Mouse (Mus musculus): ENCODE measurements around the gene Loxl3.
A peak's percentile ranks its signal among the peaks of the same experiment; 100 is the strongest.

Loxl3 gene

DNA sequence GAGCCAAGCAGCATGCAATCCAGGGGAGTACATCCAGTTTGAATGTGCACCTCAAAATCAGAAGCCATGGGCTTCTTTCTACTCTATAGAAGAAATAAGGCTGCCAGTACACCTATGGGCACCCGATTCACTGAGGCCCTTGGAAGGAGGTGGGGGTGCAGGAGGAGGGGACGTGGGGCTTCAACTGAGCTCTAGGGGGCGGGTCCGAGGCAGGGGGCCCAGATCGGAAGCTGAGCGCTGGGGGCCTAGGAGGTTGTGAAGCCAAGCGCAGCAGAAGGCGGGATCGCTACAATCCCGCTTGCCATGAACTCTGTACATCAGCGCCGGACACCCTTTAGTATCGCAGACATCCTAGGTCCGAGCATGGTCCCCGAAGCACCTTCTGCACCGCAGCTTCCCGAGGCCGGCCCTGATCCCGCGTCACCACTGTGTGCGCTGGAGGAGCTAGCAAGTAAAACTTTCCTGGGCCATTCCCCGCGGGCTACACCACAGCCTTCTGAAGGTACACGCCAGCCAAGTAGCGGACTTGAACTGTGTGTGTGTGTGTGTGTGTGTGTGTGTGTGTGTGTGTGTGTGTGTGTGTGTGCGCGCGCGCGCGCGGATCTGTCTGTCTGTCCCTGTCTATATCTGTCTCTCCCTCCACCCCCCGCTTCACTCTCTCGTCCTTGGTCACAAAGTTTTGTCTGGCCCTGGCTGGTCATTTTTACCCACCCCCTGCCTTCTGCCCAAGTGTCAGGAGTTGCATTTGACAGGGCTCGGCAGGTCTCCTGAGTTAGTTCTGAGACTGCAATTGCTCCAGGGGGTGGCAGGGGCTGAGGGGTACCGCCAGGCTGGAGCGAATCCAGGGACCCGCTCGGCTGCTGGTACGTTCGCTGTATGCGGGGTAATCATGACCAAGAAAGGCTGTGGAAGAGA is 52.4 kb downstream of the Loxl3 start, which contains the start of gene Lbx2:
TSS of gene Lbx2 (plus strand) at position 247 of the 915 bp plus-strand sequence.
- DNase-seq (ENCODE audit: low read depth, low spot score), result peak; percentile 52

DNA sequence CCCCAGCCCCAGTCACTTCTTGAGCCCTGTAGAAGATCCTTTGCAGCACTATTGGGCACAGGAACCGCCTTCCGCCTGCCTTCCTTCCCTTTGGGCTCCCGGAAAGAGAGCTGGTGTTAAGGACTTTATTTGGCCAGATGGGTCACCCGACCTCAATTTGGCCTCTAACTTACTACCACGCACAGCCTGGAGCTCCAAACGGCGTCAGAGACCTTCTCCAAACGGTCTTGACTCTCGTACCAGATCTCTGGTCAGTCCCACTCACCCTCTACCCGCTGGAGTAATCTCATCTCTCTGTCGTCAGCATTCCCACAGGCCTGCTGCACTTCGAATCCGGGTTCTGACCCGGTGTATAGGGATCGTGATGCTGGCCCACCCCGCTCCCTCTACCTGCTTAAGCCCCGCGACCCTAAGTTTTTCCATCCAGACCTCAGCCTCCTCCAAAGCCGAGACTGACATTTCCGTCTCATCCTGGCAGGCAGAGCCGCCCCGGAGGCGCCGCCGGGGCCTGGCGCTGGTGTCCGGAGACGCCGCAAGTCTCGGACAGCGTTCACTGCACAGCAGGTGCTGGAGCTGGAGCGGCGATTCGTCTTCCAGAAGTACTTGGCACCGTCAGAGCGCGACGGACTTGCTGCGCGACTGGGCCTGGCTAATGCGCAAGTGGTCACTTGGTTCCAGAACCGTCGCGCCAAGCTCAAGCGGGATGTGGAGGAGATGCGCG is 53.4 kb downstream of the Loxl3 start:
- DNase-seq (ENCODE audit: low read depth, low spot score), result no peak

DNA sequence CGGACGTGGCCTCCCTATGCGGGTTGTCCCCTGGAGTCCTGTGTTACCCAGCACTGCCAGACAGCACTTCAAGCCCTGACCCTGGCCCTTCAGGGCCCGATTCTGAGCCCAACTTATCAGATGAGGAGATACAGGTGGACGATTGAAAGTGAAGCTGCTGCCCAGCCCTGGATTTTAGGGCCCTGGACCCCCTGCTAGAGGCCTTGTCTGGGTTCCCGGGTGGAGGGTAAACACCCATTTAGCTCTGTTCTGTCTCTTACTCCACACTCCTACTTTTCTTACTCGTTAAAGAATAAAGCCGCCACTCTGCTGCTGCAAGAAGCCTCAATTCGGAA is 53.9 kb downstream of the Loxl3 start:
- DNase-seq (ENCODE audit: low read depth, low spot score), result no peak

DNA sequence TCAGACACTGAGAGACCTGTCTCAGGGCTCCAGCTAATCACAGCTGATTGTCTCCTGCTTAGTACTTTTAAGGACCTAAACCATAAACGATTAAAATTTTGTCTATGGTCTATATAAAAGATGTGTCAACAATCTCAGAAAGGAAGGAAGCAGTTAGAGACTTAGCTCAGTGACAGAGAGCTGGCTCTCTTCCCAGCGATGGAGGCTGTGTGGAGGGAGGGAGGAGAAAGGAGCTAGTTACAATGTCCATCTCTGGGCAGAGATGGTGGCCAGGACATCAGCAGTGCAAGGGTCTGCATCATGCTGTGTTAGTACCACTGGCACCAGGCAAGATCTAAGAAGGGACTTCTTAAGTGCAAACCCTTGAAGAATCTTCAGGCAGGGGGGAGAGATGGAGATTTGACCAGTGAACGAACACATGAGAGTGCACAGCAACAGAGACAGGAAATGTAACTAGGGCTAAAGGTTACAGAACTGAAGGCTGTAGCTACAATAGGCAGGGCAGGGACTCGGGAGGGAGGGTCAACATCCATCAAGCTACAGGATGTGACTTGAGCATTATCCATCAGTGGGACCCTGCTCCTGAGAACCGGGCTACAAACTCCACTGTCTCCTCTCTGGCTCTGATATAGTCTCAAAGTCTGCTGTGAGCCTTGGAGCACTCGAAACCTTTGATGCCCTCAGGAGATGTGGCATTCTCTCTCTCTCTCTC is 58.6 kb downstream of the Loxl3 start:
- no peak for DNase-seq (ENCODE audit: low read depth, low spot score)

DNA sequence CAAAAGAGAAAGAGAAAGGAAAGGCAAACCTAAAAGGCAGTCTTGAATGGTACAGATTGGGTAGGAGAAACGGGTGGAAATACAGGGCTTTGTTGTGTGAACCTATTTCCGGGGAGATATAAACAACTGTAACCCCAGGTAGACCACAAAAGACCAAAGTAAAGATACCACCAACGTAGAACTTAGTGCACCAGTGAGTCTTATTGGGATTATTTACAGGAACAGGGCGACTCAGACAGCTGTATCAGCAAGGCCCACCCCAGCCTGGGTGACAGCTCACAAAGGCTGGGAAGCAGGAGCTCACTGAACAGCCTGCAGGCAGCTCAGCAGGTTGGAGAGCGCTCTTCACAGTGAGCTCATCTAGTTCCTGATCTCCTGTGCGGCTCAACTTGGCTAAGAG is 62.0 kb downstream of the Loxl3 start:
- DNase-seq (ENCODE audit: low read depth, low spot score), result peak; percentile 90

DNA sequence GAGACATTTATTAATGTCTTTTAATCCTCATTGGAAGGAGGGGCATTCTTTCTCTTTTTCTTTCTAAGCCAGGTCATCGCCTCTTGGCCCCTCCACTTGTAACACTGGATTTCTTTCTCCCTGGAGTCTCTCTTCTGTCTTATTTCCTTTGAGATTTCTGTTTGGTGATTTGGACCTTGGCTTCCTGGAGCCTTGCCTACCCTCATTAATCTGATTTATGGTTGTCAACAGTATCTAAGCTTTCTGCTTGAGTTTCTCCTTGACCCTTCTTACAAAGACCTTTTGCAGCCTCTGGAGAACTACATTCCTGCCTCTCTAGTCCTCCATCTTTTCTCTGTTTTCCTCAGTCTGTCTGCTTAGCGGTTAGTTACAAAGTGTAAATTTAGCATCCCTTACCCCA is 64.4 kb downstream of the Loxl3 start:
- no peak for DNase-seq (ENCODE audit: low read depth, low spot score)

DNA sequence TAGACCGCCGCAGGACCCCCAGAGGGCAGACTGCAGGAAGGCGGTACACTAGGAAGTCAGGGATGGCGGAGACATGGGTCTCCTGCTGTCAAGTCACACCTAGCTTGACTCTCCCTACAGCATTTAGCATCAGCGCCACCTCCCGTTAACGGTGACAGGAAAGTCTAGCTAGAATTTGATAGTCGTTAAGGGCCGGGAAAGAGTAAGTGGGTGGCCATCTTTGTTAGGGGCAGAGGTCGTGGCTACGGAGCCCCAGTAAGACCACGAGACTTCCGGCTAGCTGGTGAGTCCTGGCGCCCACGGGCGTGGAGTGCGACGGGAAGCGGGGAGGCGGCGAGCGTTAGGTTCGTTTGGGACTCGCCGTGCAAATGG is 67.3 kb downstream of the Loxl3 start, which contains the start of the genes Ccdc142 and Gm42688:
TSS of gene Ccdc142 (plus strand) at position 286 of the 372 bp plus-strand sequence.
TSS of gene Gm42688 (plus strand) at position 302 of the 372 bp plus-strand sequence.
- DNase-seq (ENCODE audit: low read depth, low spot score), result peak; percentile 92

DNA sequence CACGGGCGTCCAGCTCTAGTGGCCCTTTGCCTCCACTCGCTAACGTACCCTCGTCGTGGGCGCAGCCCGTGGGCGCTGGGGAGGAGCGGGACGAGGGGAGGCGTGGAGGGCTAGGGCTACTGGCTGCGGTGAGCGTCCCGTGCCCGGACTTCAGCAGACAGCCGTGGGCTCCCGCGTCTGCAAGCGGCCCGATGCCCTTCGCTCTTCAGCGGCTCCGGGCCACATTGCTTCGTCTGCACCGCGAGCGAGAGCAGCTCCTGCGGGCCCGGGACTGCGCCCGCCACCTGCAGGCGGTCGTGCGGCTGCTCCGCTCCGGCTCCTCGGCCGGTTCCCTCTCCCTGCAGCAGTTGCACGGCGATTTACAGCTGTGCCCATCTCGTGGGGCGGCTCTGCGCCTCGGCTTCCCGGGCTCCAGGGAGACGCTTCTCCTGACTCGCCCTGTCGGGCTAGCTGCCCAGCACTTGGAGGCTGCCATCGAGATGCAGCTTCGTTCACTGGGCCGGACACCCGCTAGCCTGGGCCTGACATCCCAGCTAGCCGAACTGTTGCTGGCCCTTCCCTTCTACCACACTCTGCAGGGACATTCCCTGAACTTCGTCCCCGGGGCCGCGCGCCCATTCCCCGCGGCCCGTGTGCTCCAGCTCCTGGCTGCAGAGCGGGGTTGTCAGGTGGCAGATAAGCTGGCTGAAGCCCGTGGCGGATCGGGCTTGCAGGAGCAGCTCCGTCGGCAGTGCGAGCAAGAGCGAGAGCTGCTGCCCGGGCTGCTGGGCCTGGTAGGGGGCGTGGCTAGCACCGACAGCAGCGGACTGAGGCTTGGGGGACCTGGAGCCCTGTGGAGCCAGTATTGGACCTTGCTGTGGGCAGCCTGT is 67.9 kb downstream of the Loxl3 start:
- DNase-seq (ENCODE audit: low read depth, low spot score), result peak; percentile 84
